Mouse (Mus musculus): ENCODE measurements around the gene Mbd3.

GRCm38 (mm10) chr10:80350292-80350691, 49.1 kb downstream of the Mbd3 start:
- TF ChIP-seq POLR2A (IDR thresholded peaks at IDR 0.05; ENCODE audit: low read depth, low read length) (no peak), CTCF (IDR thresholded peaks at IDR 0.05; ENCODE audit: extremely low read depth, insufficient read length, insufficient replicate concordance, low read depth, low read length) (peak; percentile 93)
